Mouse (Mus musculus) heart, embryonic 13.5 days (tissue): Measurements from ENCODE around the gene Gm853. TPM values are rescaled to one million over a fixed set of nuclear protein-coding genes. Genes with fewer than 3 reads are reported as not detected.

ENCODE experiments used
- ATAC-seq: fragments of 200-750 bp; cut with Nextera tagmentation; 2 replicates; pipeline ENCODE4 v1.8.0; 2017; ENCODE audit warnings: moderate TSS enrichment; ENCODE audit not compliant: insufficient number of reproducible peaks, low FRiP score, low TSS enrichment; ENCODE audit errors: extremely low read depth
- H3K27ac ChIP-seq: fragments of 300-500 bp; sonication (generic); replicated peaks from 2 replicates; pipeline ENCODE4 v1.5.1; 2015; ENCODE audit warnings: moderate library complexity, mild to moderate bottlenecking, inconsistent platforms
- H3K27me3 ChIP-seq: fragments of 300-500 bp; sonication (generic); replicated peaks from 2 replicates; pipeline ENCODE4 v1.6.1; 2015; ENCODE audit warnings: mild to moderate bottlenecking, inconsistent platforms
- H3K36me3 ChIP-seq: fragments of 300-500 bp; sonication (generic); 2 replicates; pipeline ENCODE4 v1.6.1; 2015; ENCODE audit warnings: mild to moderate bottlenecking, inconsistent platforms
- H3K4me1 ChIP-seq: fragments of 300-500 bp; sonication (generic); 2 replicates; pipeline ENCODE4 v1.6.1; 2015; ENCODE audit warnings: inconsistent platforms
- H3K4me2 ChIP-seq: fragments of 300-500 bp; sonication (generic); 2 replicates; pipeline ENCODE4 v1.6.1; 2015; ENCODE audit warnings: inconsistent platforms, mild to moderate bottlenecking, moderate library complexity
- H3K4me3 ChIP-seq: fragments of 300-500 bp; sonication (generic); 2 replicates; pipeline ENCODE4 v1.5.1; 2015; ENCODE audit warnings: moderate library complexity, mild to moderate bottlenecking, inconsistent platforms
- H3K9ac ChIP-seq: fragments of 300-500 bp; sonication (generic); 2 replicates; pipeline ENCODE4 v1.6.1; 2015; ENCODE audit warnings: inconsistent platforms, mild to moderate bottlenecking, moderate library complexity
- H3K9me3 ChIP-seq: fragments of 300-500 bp; sonication (generic); 2 replicates; pipeline ENCODE4 v1.6.1; 2016; ENCODE audit warnings: inconsistent platforms
- WGBS: fragments of 180-500 bp; shearing (Covaris S2); methylation state at CpG from one replicate; pipeline ENCODE4 v1.1.7; 2015; ENCODE audit warnings: mixed read lengths; 5-methylcytosine and 5-hydroxymethylcytosine counted together
- polyA plus RNA-seq: library from polyadenylated mRNA; unstranded; fragments of >200 nt; fragmentation: Nextera tagmentation; extraction: Ambion mirVana; gene quantifications from 2 replicates; pipeline ENCODE4 v1.2.1, GENCODE M21; 2015

The Gm853 gene
- polyA plus RNA-seq, 1 experiment from 2014 or later, result not detected

GRCm38 (mm10) chr4:130173911-130174311 lies 48.3 kb downstream of the Gm853 start:
- Histone ChIP-seq H3K27ac (peak overlapping the region; percentile 56; the same call in 1 of the 2 replicates), H3K4me1 (peaks cover 89% of the 10 kb centered on the region), H3K9me3 (no peaks in the 10 kb centered on the region), H3K36me3 (peaks cover 10% of the 10 kb centered on the region), H3K9ac (peak overlapping the region; percentile 79), H3K4me3 (peak overlapping the region; percentile 52), H3K27me3 (peaks cover 3% of the 10 kb centered on the region; the same call in 1 of the 2 replicates), H3K4me2 (peak overlapping the region; percentile 75)
- 43% methylated on average over 19 of the region's 19 CpGs for WGBS
- ATAC-seq, result no peak

GRCm38 (mm10) chr4:130173060-130173822 lies 49.0 kb downstream of the Gm853 start:
- peak overlapping the region; percentile 79 for H3K9ac ChIP-seq
- H3K9me3 ChIP-seq, result no peaks in the 10 kb centered on the region
- H3K36me3 ChIP-seq, result peaks cover 11% of the 10 kb centered on the region
- ATAC-seq, result peak; percentile 43; the same call in 1 of the 2 replicates
- 65% methylated on average over 11 of the region's 11 CpGs for WGBS
- peak overlapping the region; percentile 75 for H3K4me2 ChIP-seq
- H3K27ac ChIP-seq, result peak overlapping the region; percentile 86
- H3K4me3 ChIP-seq, result peak overlapping the region; percentile 52
- peaks cover 96% of the 10 kb centered on the region for H3K4me1 ChIP-seq
- H3K27me3 ChIP-seq, result no peaks in the 10 kb centered on the region

- peak overlapping the region; percentile 48 for H3K9ac ChIP-seq
- ATAC-seq, result 0 out of 2 replicates have a peak, but pooled peaks have one; percentile 2
- H3K27me3 ChIP-seq, result no peaks in the 10 kb centered on the region
- H3K4me3 ChIP-seq, result peak overlapping the region; percentile 24
- no peaks in the 10 kb centered on the region for H3K9me3 ChIP-seq
- WGBS, result 16% methylated on average over 11 of the region's 11 CpGs
- H3K4me2 ChIP-seq, result peak overlapping the region; percentile 75
- H3K36me3 ChIP-seq, result peaks cover 11% of the 10 kb centered on the region
- H3K27ac ChIP-seq, result peak overlapping the region; percentile 86
- H3K4me1 ChIP-seq, result peaks cover 99% of the 10 kb centered on the region
Observed at GRCm38 (mm10) chr4:130171951-130172765, 50.0 kb downstream of the Gm853 start.

GRCm38 (mm10) chr4:130170362-130170761 lies 51.8 kb downstream of the Gm853 start:
- WGBS, result 44% methylated on average over 4 of the region's 4 CpGs
- H3K4me3 ChIP-seq, result no peak overlapping the region
- H3K27ac ChIP-seq, result peak overlapping the region; percentile 50; the same call in 1 of the 2 replicates
- no peaks in the 10 kb centered on the region for H3K9me3 ChIP-seq
- no peak overlapping the region for H3K9ac ChIP-seq
- H3K4me1 ChIP-seq, result peaks cover 96% of the 10 kb centered on the region
- peaks cover 18% of the 10 kb centered on the region for H3K36me3 ChIP-seq
- H3K27me3 ChIP-seq, result no peaks in the 10 kb centered on the region
- ATAC-seq, result no peak
- no peak overlapping the region for H3K4me2 ChIP-seq

DNA sequence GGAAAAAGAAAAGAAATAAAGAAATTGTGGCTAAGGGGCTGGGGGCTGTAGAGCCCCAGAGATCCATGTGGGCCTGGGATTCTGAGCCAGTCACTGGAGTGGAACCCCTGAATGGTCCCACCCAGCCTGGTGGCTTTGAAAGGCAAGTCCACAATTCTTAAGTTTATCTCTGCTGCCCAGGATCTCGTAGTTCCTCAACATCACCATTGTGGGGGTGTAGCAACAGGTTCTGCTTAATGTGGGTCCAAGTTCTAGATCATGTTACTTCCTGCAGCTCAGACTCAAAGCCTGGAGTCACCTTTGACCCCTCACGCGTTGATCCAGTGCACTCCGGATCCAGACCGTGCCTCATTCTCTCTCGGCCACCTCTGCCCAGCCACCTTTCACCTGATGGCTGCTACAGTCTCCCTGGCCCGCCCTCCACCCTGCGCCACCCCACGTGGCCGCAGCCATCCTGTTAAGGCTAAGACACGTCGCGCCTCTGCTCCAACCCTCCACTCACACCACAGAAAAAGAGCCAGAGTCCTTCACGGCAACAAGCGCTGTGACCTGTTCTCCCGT lies 52.7 kb downstream of the Gm853 start:
- ATAC-seq, result no peak
- peaks cover 90% of the 10 kb centered on the region for H3K4me1 ChIP-seq
- H3K4me3 ChIP-seq, result no peak overlapping the region
- no peaks in the 10 kb centered on the region for H3K27me3 ChIP-seq
- no peak overlapping the region for H3K9ac ChIP-seq
- H3K27ac ChIP-seq, result peak overlapping the region; percentile 91
- 83% methylated on average over 16 of the region's 16 CpGs for WGBS
- H3K4me2 ChIP-seq, result no peak overlapping the region
- no peaks in the 10 kb centered on the region for H3K9me3 ChIP-seq
- H3K36me3 ChIP-seq, result peaks cover 18% of the 10 kb centered on the region

- peak; percentile 67; the same call in 1 of the 2 replicates for ATAC-seq
Observed at GRCm38 (mm10) chr4:130168280-130169183, 53.7 kb downstream of the Gm853 start.

DNA sequence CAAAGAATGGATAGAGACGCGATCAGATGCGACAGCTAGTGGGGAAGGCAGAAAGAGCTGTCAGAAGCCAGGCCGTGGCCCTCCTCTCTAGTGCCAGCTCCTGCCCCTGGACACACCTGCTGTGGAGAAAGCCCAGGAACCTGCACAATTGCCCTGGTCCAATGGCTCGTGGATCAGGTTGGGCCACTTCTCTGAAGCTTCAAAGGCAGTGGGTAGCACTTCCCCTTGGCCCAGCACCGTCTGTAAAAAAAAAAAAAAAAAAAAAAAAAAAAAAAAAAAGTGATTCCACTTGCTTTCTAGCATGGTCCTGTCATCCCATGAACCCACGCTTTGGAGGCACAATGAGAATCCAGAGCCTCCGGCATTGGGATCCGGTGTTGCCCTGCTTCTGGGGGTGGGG lies 54.4 kb downstream of the Gm853 start:
- peak overlapping the region; percentile 30 for H3K4me3 ChIP-seq
- peaks cover 90% of the 10 kb centered on the region for H3K4me1 ChIP-seq
- 35% methylated on average over 9 of the region's 9 CpGs for WGBS
- no peaks in the 10 kb centered on the region for H3K27me3 ChIP-seq
- H3K9ac ChIP-seq, result peak overlapping the region; percentile 67
- H3K36me3 ChIP-seq, result peaks cover 18% of the 10 kb centered on the region
- peak overlapping the region; percentile 63 for H3K4me2 ChIP-seq
- no peak for ATAC-seq
- no peaks in the 10 kb centered on the region for H3K9me3 ChIP-seq
- peak overlapping the region; percentile 91 for H3K27ac ChIP-seq

More at GRCm38 (mm10) chr4:130168280-130169183, 53.7 kb downstream of the Gm853 start:
- Histone ChIP-seq H3K4me2 (peak overlapping the region; percentile 63), H3K36me3 (peaks cover 18% of the 10 kb centered on the region), H3K9ac (peak overlapping the region; percentile 67), H3K4me1 (peaks cover 90% of the 10 kb centered on the region), H3K4me3 (peak overlapping the region; percentile 30), H3K27ac (peak overlapping the region; percentile 91), H3K9me3 (no peaks in the 10 kb centered on the region), H3K27me3 (no peaks in the 10 kb centered on the region)
- WGBS, result 34% methylated on average over 16 of the region's 16 CpGs

GRCm38 (mm10) chr4:130167321-130167720 lies 54.9 kb downstream of the Gm853 start:
- peak overlapping the region; percentile 9; the same call in 1 of the 2 replicates for H3K4me3 ChIP-seq
- H3K36me3 ChIP-seq, result peaks cover 18% of the 10 kb centered on the region
- peak overlapping the region; percentile 67 for H3K9ac ChIP-seq
- no peak for ATAC-seq
- no peaks in the 10 kb centered on the region for H3K9me3 ChIP-seq
- peak overlapping the region; percentile 91 for H3K27ac ChIP-seq
- H3K4me1 ChIP-seq, result peaks cover 90% of the 10 kb centered on the region
- 50% methylated on average over 22 of the region's 22 CpGs for WGBS
- H3K4me2 ChIP-seq, result peak overlapping the region; percentile 63
- H3K27me3 ChIP-seq, result no peaks in the 10 kb centered on the region

- no peak for ATAC-seq
- Histone ChIP-seq H3K4me3 (no peak overlapping the region), H3K9ac (peak overlapping the region; percentile 54), H3K4me2 (peak overlapping the region; percentile 24; the same call in 1 of the 2 replicates), H3K27ac (peak overlapping the region; percentile 61), H3K4me1 (peaks cover 89% of the 10 kb centered on the region), H3K36me3 (peaks cover 18% of the 10 kb centered on the region), H3K27me3 (no peaks in the 10 kb centered on the region), H3K9me3 (no peaks in the 10 kb centered on the region)
- 79% methylated on average over 8 of the region's 8 CpGs for WGBS
Observed at GRCm38 (mm10) chr4:130166592-130166991, 55.6 kb downstream of the Gm853 start.

- Histone ChIP-seq H3K4me3 (no peak overlapping the region), H3K27ac (peak overlapping the region; percentile 61), H3K27me3 (no peaks in the 10 kb centered on the region), H3K9ac (peak overlapping the region; percentile 54), H3K36me3 (peaks cover 18% of the 10 kb centered on the region), H3K4me2 (no peak overlapping the region), H3K9me3 (no peaks in the 10 kb centered on the region), H3K4me1 (peaks cover 89% of the 10 kb centered on the region)
- ATAC-seq, result no peak
- 77% methylated on average over 18 of the region's 18 CpGs for WGBS
Observed at GRCm38 (mm10) chr4:130166061-130166460, 56.1 kb downstream of the Gm853 start.
